In the genomic region with DNA sequence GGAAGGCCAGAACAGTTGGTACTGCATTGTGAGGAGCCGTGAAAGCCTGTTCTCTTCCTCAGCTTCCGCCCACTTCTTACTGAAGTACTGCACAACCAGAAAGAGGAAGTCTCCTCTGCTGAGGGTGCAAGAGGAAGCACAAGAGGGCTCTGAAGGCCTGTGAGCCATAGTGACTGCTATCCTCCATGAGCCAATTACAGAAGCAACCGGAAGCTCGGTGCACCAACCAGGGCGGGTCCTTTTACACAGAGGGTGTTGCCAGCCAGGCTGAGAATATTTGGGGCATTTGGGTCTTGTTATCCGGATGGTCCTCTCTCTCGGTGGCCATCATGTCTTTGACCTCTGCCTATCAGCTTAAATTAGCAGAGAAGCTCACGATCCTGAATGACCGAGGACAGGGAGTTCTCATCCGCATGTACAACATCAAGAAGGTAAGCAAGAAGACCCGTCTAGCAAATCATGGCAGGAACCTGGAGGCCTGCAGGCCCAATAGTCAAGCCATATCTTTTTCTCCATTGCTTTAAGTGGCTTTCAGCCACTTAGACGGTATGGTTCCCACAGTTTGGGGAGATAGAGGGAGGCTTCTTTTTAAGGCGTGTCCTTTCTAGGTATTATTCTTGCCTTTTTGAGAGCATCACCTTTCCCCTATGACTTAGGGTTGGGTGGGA, we compare ENCODE assay signal across 8 mouse cellular contexts. TPM values are rescaled to one million over a fixed set of nuclear protein-coding genes. Genes with fewer than 3 reads are reported as not detected.
DNase-seq lines count a peak whose midpoint lies in the region; ATAC-seq and TF ChIP-seq lines count a peak whose summit lies in the region.
"Had no signal": no experiment of that assay in that cellular context is flagged by ENCODE, and none has a peak within 500 bp of the region (broad histone marks: within the 10 kb centered on the region; RNA-seq: fewer than 3 reads in every experiment).

A gene (plus strand): TSS at position 244 of the 668 bp plus-strand sequence.

- peak within 1 kb of the TSS; percentile 62 for H3K4me3 ChIP-seq in liver, adult 2 months (ENCODE audit: insufficient read depth, low read depth, low read length)
- H3K4me3 ChIP-seq in hindbrain, embryonic 11.5 days (ENCODE audit: low read depth, low read length), result no peak within 1 kb of the TSS
- H3K4me3 ChIP-seq in limb, embryonic 10.5 days, result no peak within 1 kb of the TSS
- H3K4me3 ChIP-seq: erythroblast, embryonic 14.5 days had no signal

- H3K4me1 ChIP-seq in liver, adult 2 months (ENCODE audit: control insufficient read depth, insufficient read depth, low read length), result no peaks in the 10 kb centered on the region
- no peaks in the 10 kb centered on the region for H3K4me1 ChIP-seq in hindbrain, embryonic 11.5 days (replicated peaks; ENCODE audit: control insufficient read depth, insufficient read depth, low read length)
- no peaks in the 10 kb centered on the region for H3K4me1 ChIP-seq in limb, embryonic 10.5 days

- H3K36me3 ChIP-seq in liver, adult 2 months (ENCODE audit: control insufficient read depth, insufficient read depth, low read length), result no peaks in the 10 kb centered on the region
- H3K36me3 ChIP-seq in hindbrain, embryonic 11.5 days (ENCODE audit: control insufficient read depth, insufficient read depth, low read length), result no peaks in the 10 kb centered on the region
- H3K36me3 ChIP-seq in limb, embryonic 10.5 days, result no peaks in the 10 kb centered on the region

- no peak within 1 kb of the TSS for H3K9ac ChIP-seq in liver, adult 2 months (ENCODE audit: low read depth, low read length)
- H3K9ac ChIP-seq in hindbrain, embryonic 11.5 days (ENCODE audit: low read depth, low read length), result no peak within 1 kb of the TSS

- H3K4me2 ChIP-seq in hindbrain, embryonic 11.5 days (replicated peaks; ENCODE audit: low read depth, low read length), result no peak within 1 kb of the TSS

- no peak for TF ChIP-seq POLR2A in liver, adult 2 months (IDR thresholded peaks at IDR 0.05; ENCODE audit: extremely low read depth, insufficient read depth, low read length)

- no peak within 1 kb of the TSS; the same call in 1 of the 2 replicates for H3K27ac ChIP-seq in liver, adult 2 months (replicated peaks; ENCODE audit: insufficient read depth, low read depth, low read length)
- no peak within 1 kb of the TSS for H3K27ac ChIP-seq in hindbrain, embryonic 11.5 days (ENCODE audit: low read depth, low read length)
- H3K27ac ChIP-seq in limb, embryonic 10.5 days, result no peak within 1 kb of the TSS

- TF ChIP-seq CTCF in liver, adult 2 months (IDR thresholded peaks at IDR 0.05; ENCODE audit: low read depth, low read length), result no peak

- peak; percentile 100 for ATAC-seq in neutrophil, adult 5-6 weeks (ENCODE audit: extremely low read depth, insufficient number of reproducible peaks, low FRiP score, poor library complexity, severe bottlenecking)
- no peak for ATAC-seq in hindbrain, embryonic 11.5 days (ENCODE audit: low FRiP score)

- H3K79me2 ChIP-seq in liver, adult 2 months (ENCODE audit: control insufficient read depth, insufficient read depth, low read length), result no peaks in the 10 kb centered on the region

- peak; percentile 98 for DNase-seq in 416B (ENCODE audit: low read depth)
- peak; percentile 85 to 89 for DNase-seq in B cell, adult 2 months
- DNase-seq in gastrocnemius, postnatal 14 days, result peak; percentile 19
- peak; percentile 56 for DNase-seq in liver, adult 2 months (ENCODE audit: extremely low read depth, low read depth, low spot score)
- no peak for DNase-seq in hindbrain, embryonic 11.5 days (ENCODE audit: low spot score)
- DNase-seq in limb, embryonic 10.5 days (ENCODE audit: low spot score), result no peak

- 81% methylated on average over 13 of the region's 13 CpGs for WGBS in liver, adult 2 months
- WGBS in hindbrain, embryonic 11.5 days, result 89% methylated on average over 13 of the region's 13 CpGs
- 89% methylated on average over 13 of the region's 13 CpGs for WGBS in limb, embryonic 10.5 days

- intact Hi-C loops in gastrocnemius, postnatal 14 days (cut with DNase I; ENCODE audit: low total_unique reads), result no loop called here

- H3K27me3 ChIP-seq in liver, adult 2 months (ENCODE audit: control insufficient read depth, insufficient read depth, low read length), result no peaks in the 10 kb centered on the region
- no peaks in the 10 kb centered on the region for H3K27me3 ChIP-seq in hindbrain, embryonic 11.5 days (ENCODE audit: control insufficient read depth, insufficient read depth, low read length)
- H3K27me3 ChIP-seq in limb, embryonic 10.5 days (ENCODE audit: low read depth, poor library complexity, severe bottlenecking), result no peaks in the 10 kb centered on the region

- H3K9me3 ChIP-seq in hindbrain, embryonic 11.5 days (ENCODE audit: control insufficient read depth, low read length), result no peaks in the 10 kb centered on the region
- no peaks in the 10 kb centered on the region for H3K9me3 ChIP-seq in limb, embryonic 10.5 days (replicated peaks)

RNA-seq across cellular contexts. Expression of the gene that starts here (rescaled TPM):
- 1 to 10 TPM; 1.7 to 1.8 TPM for total RNA-seq in gastrocnemius, postnatal 14 days (2021)
- total RNA-seq in liver, adult 2 months (2014; rRNA removed), result 6.2 and 6.3 TPM in 2 replicates
- 1.1 and 2.2 TPM in 2 replicates for polyA plus RNA-seq in liver, adult 2 months (2012; rRNA removed)
- 360 and 385 TPM in 2 replicates for total RNA-seq in neutrophil, adult 5-6 weeks (2017)
- polyA plus RNA-seq in hindbrain, embryonic 11.5 days (2014; fragmentation: Nextera tagmentation; extraction: Ambion mirVana), result 1.8 and 2.7 TPM in 2 replicates
- polyA plus RNA-seq in limb, embryonic 10.5 days (2016; fragmentation: Nextera tagmentation; extraction: Ambion mirVana), result 1.1 and 1.4 TPM in 2 replicates

Comparison
In these comparisons a context has a peak if more than half of its experiments do, and no peak if none do; other contexts are left out.
1. RNA of the gene that starts here (total RNA-seq): 360 to 385 TPM in neutrophil, adult 5-6 weeks; 6.2 to 6.3 TPM in liver, adult 2 months and 1.7 to 1.8 TPM in gastrocnemius, postnatal 14 days; every median in the first group is over 10 times any median in the second.
2. DNase-seq: peak in 416B (single experiment), B cell, adult 2 months (2 of 2), gastrocnemius, postnatal 14 days (single experiment) and liver, adult 2 months (single experiment); none in hindbrain, embryonic 11.5 days (single experiment) and limb, embryonic 10.5 days (single experiment).